Mouse (Mus musculus) kidney, adult 2 months (tissue): ENCODE measurements around the gene Plekhn1.

ENCODE experiments used
- CTCF ChIP-seq: fragments of 200-500 bp; conservative IDR thresholded peaks from 2 replicates; pipeline ENCODE4 v1.5.1; 2011; ENCODE audit warnings: low read depth, mild to moderate bottlenecking, control low read depth, low read length, moderate library complexity, mixed read lengths; ENCODE audit not compliant: insufficient read depth, insufficient read length
- POLR2A ChIP-seq: fragments of 200-500 bp; IDR thresholded peaks from one replicate; pipeline ENCODE4 v1.6.1; 2011; ENCODE audit warnings: low read depth, low read length, control low read depth

GRCm38 (mm10) chr4:156208872-156209271 lies 25.8 kb downstream of the Plekhn1 start:
- TF ChIP-seq POLR2A (no peak), CTCF (no peak)
